Comparison of ENCODE assay signal across 7 mouse cellular contexts in genomic region chr19:32470059-32470497, GRCm38 (mm10). TPM values are rescaled to one million over a fixed set of nuclear protein-coding genes. Genes with fewer than 3 reads are reported as not detected.
DNase-seq lines count a peak whose midpoint lies in the region; ATAC-seq and TF ChIP-seq lines count a peak whose summit lies in the region.

No protein-coding gene starts in this region.

- no peaks in the 10 kb centered on the region for H3K27me3 ChIP-seq in hindbrain, postnatal 0 days (ENCODE audit: insufficient read depth, low read length)
- no peaks in the 10 kb centered on the region for H3K27me3 ChIP-seq in limb, embryonic 14.5 days (ENCODE audit: control insufficient read depth, insufficient read depth, low read length)
- no peaks in the 10 kb centered on the region for H3K27me3 ChIP-seq in myocyte (ENCODE audit: control insufficient read depth, insufficient read depth, insufficient read length)

- H3K36me3 ChIP-seq in hindbrain, postnatal 0 days (ENCODE audit: insufficient read depth, low read length), result no peaks in the 10 kb centered on the region
- H3K36me3 ChIP-seq in limb, embryonic 14.5 days (ENCODE audit: control insufficient read depth, insufficient read depth, low read length), result no peaks in the 10 kb centered on the region
- no peaks in the 10 kb centered on the region for H3K36me3 ChIP-seq in myocyte (ENCODE audit: control insufficient read depth, insufficient read depth)

- H3K4me2 ChIP-seq in hindbrain, postnatal 0 days (ENCODE audit: low read depth, low read length), result no peak overlapping the region
- no peak overlapping the region for H3K4me2 ChIP-seq in limb, embryonic 14.5 days (replicated peaks; ENCODE audit: low read depth, low read length, severe bottlenecking)
- peak overlapping the region; percentile 1 for H3K4me2 ChIP-seq in myocyte (ENCODE audit: low read depth)

- H3K4me1 ChIP-seq in hindbrain, postnatal 0 days (ENCODE audit: insufficient read depth, low read length), result no peaks in the 10 kb centered on the region
- H3K4me1 ChIP-seq in limb, embryonic 14.5 days (ENCODE audit: control insufficient read depth, insufficient read depth, low read length), result no peaks in the 10 kb centered on the region

- H3K9ac ChIP-seq in hindbrain, postnatal 0 days (replicated peaks; ENCODE audit: low read length), result no peak overlapping the region
- no peak overlapping the region for H3K9ac ChIP-seq in limb, embryonic 14.5 days (ENCODE audit: low read depth, low read length, severe bottlenecking)

- no peak overlapping the region for H3ac ChIP-seq in myocyte (ENCODE audit: control insufficient read depth, insufficient read length)

- peak; percentile 43 for DNase-seq in right cerebral cortex, adult 18-20 months
- no peak for DNase-seq in right cerebral cortex, postnatal 25 days
- DNase-seq in NIH3T3 (ENCODE audit: low read depth), result peak; percentile 88
- DNase-seq in cerebellum, adult 9-10 months, result peak; percentile 81
- DNase-seq in hindbrain, postnatal 0 days (ENCODE audit: low spot score), result peak; percentile 81
- peak; percentile 64 for DNase-seq in limb, embryonic 14.5 days (ENCODE audit: low spot score)

- H3K4me3 ChIP-seq in hindbrain, postnatal 0 days (ENCODE audit: low read length), result no peak overlapping the region
- H3K4me3 ChIP-seq in limb, embryonic 14.5 days (replicated peaks; ENCODE audit: low read length), result no peak overlapping the region
- no peak overlapping the region for H3K4me3 ChIP-seq in myocyte

- peak; percentile 47; the same call in 1 of the 2 replicates for ATAC-seq in hindbrain, postnatal 0 days
- ATAC-seq in limb, embryonic 14.5 days (ENCODE audit: low FRiP score, low read depth), result no peak

- no peak for TF ChIP-seq POLR2A in limb, embryonic 14.5 days (IDR thresholded peaks at IDR 0.05; ENCODE audit: borderline replicate concordance, extremely low read depth, insufficient read depth, insufficient read length)
- no peak for TF ChIP-seq POLR2A in myocyte (IDR thresholded peaks at IDR 0.05; ENCODE audit: insufficient read length, low read depth)

- no peaks in the 10 kb centered on the region for H3K79me2 ChIP-seq in myocyte (ENCODE audit: control insufficient read depth, insufficient read depth)

- 30% methylated on average over 6 of the region's 6 CpGs for WGBS in hindbrain, postnatal 0 days
- WGBS in limb, embryonic 14.5 days, result 32% methylated on average over 6 of the region's 6 CpGs

- peak; percentile 87 for TF ChIP-seq CTCF in hindbrain, postnatal 0 days (IDR thresholded peaks at IDR 0.05; ENCODE audit: low read depth)

- H3K27ac ChIP-seq in hindbrain, postnatal 0 days, result no peak overlapping the region
- no peak overlapping the region for H3K27ac ChIP-seq in limb, embryonic 14.5 days (replicated peaks; ENCODE audit: low read depth, low read length)

- no peaks in the 10 kb centered on the region for H3K9me3 ChIP-seq in hindbrain, postnatal 0 days (ENCODE audit: low read length)
- no peaks in the 10 kb centered on the region for H3K9me3 ChIP-seq in limb, embryonic 14.5 days (ENCODE audit: control insufficient read depth, low read length)

TF ChIP-seq in myocyte, 11 proteins besides CTCF, POLR2A, EP300 and RAD21:
- TF ChIP-seq CEBPB (IDR thresholded peaks at IDR 0.05; ENCODE audit: insufficient read depth, poor library complexity, severe bottlenecking), result peak; percentile 91
- no peak for TF ChIP-seq POLR2AphosphoS2 (IDR thresholded peaks at IDR 0.05; ENCODE audit: insufficient read length, low read depth)

RNA-seq across cellular contexts. Expression of gene Rpl9-ps6, which starts 3.7 kb away (rescaled TPM):
- total RNA-seq in hindbrain, postnatal 0 days (2014; rRNA removed), result 27.9 and 35.0 TPM in 2 replicates
- 53.9 and 65.0 TPM in 2 replicates for polyA plus RNA-seq in hindbrain, postnatal 0 days (2015; fragmentation: Nextera tagmentation; extraction: Ambion mirVana)
- polyA plus RNA-seq in limb, embryonic 14.5 days (2012; rRNA removed), result 25.4 and 47.7 TPM in 2 replicates
- 138 and 162 TPM in 2 replicates for polyA plus RNA-seq in limb, embryonic 14.5 days (2014; fragmentation: Nextera tagmentation; extraction: Ambion mirVana)
- 91.2 TPM for polyA plus RNA-seq in myocyte (2012; fragmentation: generic; extraction: Trizol)

RNA-seq across cellular contexts. Expression of gene Minpp1, which starts 15.5 kb away (rescaled TPM):
- total RNA-seq in hindbrain, postnatal 0 days (2014; rRNA removed), result 119 and 144 TPM in 2 replicates
- 59.1 and 60.2 TPM in 2 replicates for polyA plus RNA-seq in hindbrain, postnatal 0 days (2015; fragmentation: Nextera tagmentation; extraction: Ambion mirVana)
- 40.8 and 69.7 TPM in 2 replicates for polyA plus RNA-seq in limb, embryonic 14.5 days (2012; rRNA removed)
- polyA plus RNA-seq in limb, embryonic 14.5 days (2014; fragmentation: Nextera tagmentation; extraction: Ambion mirVana), result 64.8 and 72.8 TPM in 2 replicates
- 22.9 TPM for polyA plus RNA-seq in myocyte (2012; fragmentation: generic; extraction: Trizol)
